Mouse (Mus musculus): ENCODE measurements around the gene Gna13.

- TF ChIP-seq CTCF (IDR thresholded peaks at IDR 0.05; ENCODE audit: insufficient read depth, low read depth, low read length): no peak
- TF ChIP-seq POLR2A (IDR thresholded peaks at IDR 0.05; ENCODE audit: insufficient read depth, low read depth, low read length): no peak
These were observed 59.6 kb downstream of the Gna13 start for GRCm38 (mm10) chr11:109422263-109422662.
